In genomic region chr9:63378174-63378573, GRCm38 (mm10) we compare ENCODE assay signal across 8 mouse cellular contexts. TPM values are rescaled to one million over a fixed set of nuclear protein-coding genes. Genes with fewer than 3 reads are reported as not detected.
DNase-seq lines count a peak whose midpoint lies in the region; ATAC-seq and TF ChIP-seq lines count a peak whose summit lies in the region.

No protein-coding gene starts in this region.

- no peak for TF ChIP-seq POLR2A in small intestine, adult 2 months (IDR thresholded peaks at IDR 0.05; ENCODE audit: low read depth, low read length)

- peaks cover 56% of the 10 kb centered on the region for H3K4me1 ChIP-seq in megakaryocyte, embryonic 14.5 days
- peaks cover 5% of the 10 kb centered on the region; the same call in 1 of the 2 replicates for H3K4me1 ChIP-seq in embryonic facial prominence, embryonic 14.5 days (ENCODE audit: control insufficient read depth, insufficient read depth, low read length)
- peaks cover 23% of the 10 kb centered on the region for H3K4me1 ChIP-seq in limb, embryonic 10.5 days
- peaks cover 3% of the 10 kb centered on the region; the same call in 1 of the 2 replicates for H3K4me1 ChIP-seq in small intestine, adult 2 months (ENCODE audit: control insufficient read depth, insufficient read depth, insufficient read length, low read length)

- peak overlapping the region; percentile 87 for H3K9ac ChIP-seq in embryonic facial prominence, embryonic 14.5 days (ENCODE audit: low read depth, low read length)

- H3K36me3 ChIP-seq in megakaryocyte, embryonic 14.5 days (replicated peaks; ENCODE audit: low read length) = peaks cover 25% of the 10 kb centered on the region
- H3K36me3 ChIP-seq in embryonic facial prominence, embryonic 14.5 days (ENCODE audit: control insufficient read depth, insufficient read depth, low read length) = peaks cover 18% of the 10 kb centered on the region
- H3K36me3 ChIP-seq in limb, embryonic 10.5 days = peaks cover 23% of the 10 kb centered on the region
- peaks cover 2% of the 10 kb centered on the region; the same call in 1 of the 2 replicates for H3K36me3 ChIP-seq in small intestine, adult 2 months (ENCODE audit: control insufficient read depth, insufficient read depth, low read length)

- DNase-seq in embryonic facial prominence, embryonic 14.5 days (ENCODE audit: low spot score) = no peak
- DNase-seq in limb, embryonic 10.5 days (ENCODE audit: low spot score) = no peak
- DNase-seq in urinary bladder, postnatal 10 days (ENCODE audit: low spot score) = no peak
- no peak for DNase-seq in ovary, postnatal 36 days (ENCODE audit: low spot score)
- no peak for DNase-seq in ovary, adult 18-20 months (ENCODE audit: low spot score)

- H3K27ac ChIP-seq in embryonic facial prominence, embryonic 14.5 days (replicated peaks; ENCODE audit: low read depth, low read length) = peak overlapping the region; percentile 77; the same call in 1 of the 2 replicates
- peak overlapping the region; percentile 97 for H3K27ac ChIP-seq in limb, embryonic 10.5 days
- H3K27ac ChIP-seq in small intestine, adult 2 months (ENCODE audit: insufficient read depth, low read depth, low read length) = no peak overlapping the region

- no peak for TF ChIP-seq CTCF in small intestine, adult 2 months (IDR thresholded peaks at IDR 0.05; ENCODE audit: extremely low read depth, insufficient read length, insufficient replicate concordance, low read depth, low read length)

- H3K9me3 ChIP-seq in megakaryocyte, embryonic 14.5 days = no peaks in the 10 kb centered on the region
- H3K9me3 ChIP-seq in embryonic facial prominence, embryonic 14.5 days (ENCODE audit: control insufficient read depth, low read length) = no peaks in the 10 kb centered on the region
- H3K9me3 ChIP-seq in limb, embryonic 10.5 days (replicated peaks) = no peaks in the 10 kb centered on the region

- H3K4me2 ChIP-seq in embryonic facial prominence, embryonic 14.5 days (ENCODE audit: low read depth, low read length) = peak overlapping the region; percentile 72

- WGBS in embryonic facial prominence, embryonic 14.5 days = 17% methylated on average over 8 of the region's 8 CpGs
- 24% methylated on average over 8 of the region's 8 CpGs for WGBS in limb, embryonic 10.5 days
- WGBS in small intestine, adult 2 months = 12% methylated on average over 8 of the region's 8 CpGs

- H3K4me3 ChIP-seq in megakaryocyte, embryonic 14.5 days (replicated peaks) = peak overlapping the region; percentile 99
- peak overlapping the region; percentile 75 for H3K4me3 ChIP-seq in embryonic facial prominence, embryonic 14.5 days (ENCODE audit: low read depth, low read length)
- H3K4me3 ChIP-seq in limb, embryonic 10.5 days = peak overlapping the region; percentile 92
- peak overlapping the region; percentile 90 for H3K4me3 ChIP-seq in small intestine, adult 2 months (ENCODE audit: low read depth, low read length)

- ATAC-seq in megakaryocyte, adult 5-6 weeks (ENCODE audit: poor library complexity, severe bottlenecking) = no peak
- ATAC-seq in embryonic facial prominence, embryonic 14.5 days (ENCODE audit: low read depth) = no peak

- no peaks in the 10 kb centered on the region for H3K27me3 ChIP-seq in megakaryocyte, embryonic 14.5 days (replicated peaks)
- no peaks in the 10 kb centered on the region for H3K27me3 ChIP-seq in embryonic facial prominence, embryonic 14.5 days (replicated peaks; ENCODE audit: control insufficient read depth, insufficient read depth, low read length)
- H3K27me3 ChIP-seq in limb, embryonic 10.5 days (ENCODE audit: low read depth, poor library complexity, severe bottlenecking) = no peaks in the 10 kb centered on the region
- no peaks in the 10 kb centered on the region for H3K27me3 ChIP-seq in small intestine, adult 2 months (ENCODE audit: control insufficient read depth, insufficient read depth, low read length)

RNA-seq across cellular contexts. Expression of gene Map2k5, which starts 0.5 kb away (rescaled TPM):
- 31.6 and 47.6 TPM in 2 replicates for polyA plus RNA-seq in megakaryocyte, embryonic 14.5 days (2012; ENCODE audit: insufficient read depth, low replicate concordance)
- 15.9 and 18.8 TPM in 2 replicates for total RNA-seq in megakaryocyte, adult 5-6 weeks (2015)
- 10.4 and 16.9 TPM in 2 replicates for total RNA-seq in megakaryocyte, adult 5-6 weeks (2017)
- 31.3 and 34.1 TPM in 2 replicates for polyA plus RNA-seq in embryonic facial prominence, embryonic 14.5 days (2014; fragmentation: Nextera tagmentation; extraction: Ambion mirVana)
- 37.4 and 37.7 TPM in 2 replicates for polyA plus RNA-seq in limb, embryonic 10.5 days (2016; fragmentation: Nextera tagmentation; extraction: Ambion mirVana)
- 11.8 and 26.7 TPM in 2 replicates for polyA plus RNA-seq in small intestine, adult 2 months (2012; rRNA removed)

RNA-seq across cellular contexts. Expression of gene 2300009A05Rik, which starts 20.9 kb away (rescaled TPM):
- polyA plus RNA-seq in megakaryocyte, embryonic 14.5 days (2012; ENCODE audit: insufficient read depth, low replicate concordance) = 54.9 and 58.0 TPM in 2 replicates
- total RNA-seq in megakaryocyte, adult 5-6 weeks (2015) = 13.5 and 19.0 TPM in 2 replicates
- total RNA-seq in megakaryocyte, adult 5-6 weeks (2017) = 3.1 and 6.2 TPM in 2 replicates
- 35.4 and 39.0 TPM in 2 replicates for polyA plus RNA-seq in embryonic facial prominence, embryonic 14.5 days (2014; fragmentation: Nextera tagmentation; extraction: Ambion mirVana)
- 37.1 and 37.7 TPM in 2 replicates for polyA plus RNA-seq in limb, embryonic 10.5 days (2016; fragmentation: Nextera tagmentation; extraction: Ambion mirVana)
- 66.4 and 110 TPM in 2 replicates for polyA plus RNA-seq in small intestine, adult 2 months (2012; rRNA removed)
